Mouse (Mus musculus) stomach, postnatal 0 days (tissue): Measurements from ENCODE around the gene Dnpep.

Experiments used
- CTCF ChIP-seq: IDR thresholded peaks from 2 replicates; pipeline ENCODE4 v1.5.1; 2016; ENCODE audit warnings: antibody characterized with exemption, low read depth, mild to moderate bottlenecking, moderate library complexity
- EP300 ChIP-seq: optimal IDR thresholded peaks from 2 replicates; pipeline ENCODE3; 2016; ENCODE audit warnings: antibody characterized with exemption

GRCm38 (mm10) chr1:75347279-75347678 is 29.5 kb upstream of the Dnpep start:
- no peak for TF ChIP-seq CTCF
- TF ChIP-seq EP300, result no peak
